Mouse (Mus musculus) liver, adult 2 months (tissue): ENCODE results near the gene Pccb. TPM values are rescaled to one million over a fixed set of nuclear protein-coding genes. Genes with fewer than 3 reads are reported as not detected.

ENCODE experiments used
- DNase-seq: peaks from one replicate; pipeline ENCODE4 v3.0.0-alpha.2; 2011; ENCODE audit warnings: low read depth, low spot score; ENCODE audit errors: extremely low read depth
- H3K27ac ChIP-seq: fragments of 200-500 bp; replicated peaks from 2 replicates; pipeline ENCODE4 v1.5.1; 2012; ENCODE audit warnings: low read depth, mild to moderate bottlenecking, control low read depth, inconsistent platforms, low read length; ENCODE audit not compliant: insufficient read depth
- H3K27me3 ChIP-seq: fragments of 200-500 bp; 2 replicates; pipeline ENCODE4 v1.6.1; 2012; ENCODE audit warnings: mild to moderate bottlenecking, moderate library complexity, low read length, inconsistent platforms; ENCODE audit not compliant: control insufficient read depth, insufficient read depth
- H3K36me3 ChIP-seq: fragments of 200-500 bp; 2 replicates; pipeline ENCODE4 v1.6.1; 2012; ENCODE audit warnings: low read length, inconsistent platforms; ENCODE audit not compliant: control insufficient read depth, insufficient read depth
- H3K4me1 ChIP-seq: fragments of 200-500 bp; 2 replicates; pipeline ENCODE4 v1.6.1; 2011; ENCODE audit warnings: low read length; ENCODE audit not compliant: control insufficient read depth, insufficient read depth
- H3K4me3 ChIP-seq: fragments of 200-500 bp; 2 replicates; pipeline ENCODE4 v1.5.1; 2011; ENCODE audit warnings: low read depth, mild to moderate bottlenecking, control low read depth, low read length, moderate library complexity; ENCODE audit not compliant: insufficient read depth
- H3K79me2 ChIP-seq: fragments of 200-500 bp; 2 replicates; pipeline ENCODE4 v1.6.1; 2012; ENCODE audit warnings: inconsistent platforms, mild to moderate bottlenecking, low read length, moderate library complexity; ENCODE audit not compliant: control insufficient read depth, insufficient read depth
- H3K9ac ChIP-seq: fragments of 200-500 bp; 2 replicates; pipeline ENCODE4 v1.6.1; 2012; ENCODE audit warnings: low read depth, mild to moderate bottlenecking, control low read depth, inconsistent platforms, low read length
- CTCF ChIP-seq: fragments of 200-500 bp; IDR thresholded peaks from 2 replicates; pipeline ENCODE4 v1.5.1; 2011; ENCODE audit warnings: low read depth, low read length, control low read depth
- POLR2A ChIP-seq: fragments of 200-500 bp; IDR thresholded peaks from 2 replicates; pipeline ENCODE4 v1.6.1; 2011; ENCODE audit warnings: low read length, control low read depth; ENCODE audit not compliant: insufficient read depth; ENCODE audit errors: extremely low read depth
- WGBS: fragments of 180-500 bp; shearing (Covaris S2); methylation state at CpG from one replicate; pipeline ENCODE4 v1.1.7; 2018; 5-methylcytosine and 5-hydroxymethylcytosine counted together
- polyA plus RNA-seq: library from polyadenylated mRNA; depleted of rRNA; stranded (reverse); fragments of >200 nt; gene quantifications from 2 replicates; pipeline ENCODE4 v1.2.3, GENCODE M21; 2012
- total RNA-seq: library from RNA; depleted of rRNA; stranded (reverse); fragments of >200 nt; gene quantifications from 2 replicates; pipeline ENCODE4 v1.2.3, GENCODE M21; 2014

Gene Pccb
- total and polyA plus RNA-seq, 2 experiments: 119 to 185 TPM

GRCm38 (mm10) chr9:101042249-101042648, 7.6 kb upstream of the Pccb start:
- no peaks in the 10 kb centered on the region for H3K79me2 ChIP-seq
- 84% methylated on average over 9 of the region's 9 CpGs for WGBS
- DNase-seq: no peak
- no peak overlapping the region for H3K4me3 ChIP-seq
- no peaks in the 10 kb centered on the region for H3K36me3 ChIP-seq
- no peak overlapping the region for H3K9ac ChIP-seq
- TF ChIP-seq CTCF (no peak), POLR2A (no peak)
- no peaks in the 10 kb centered on the region for H3K27me3 ChIP-seq
- peaks cover 7% of the 10 kb centered on the region; the same call in 1 of the 2 replicates for H3K4me1 ChIP-seq
- H3K27ac ChIP-seq: no peak overlapping the region

GRCm38 (mm10) chr9:101041508-101041907, 6.8 kb upstream of the Pccb start:
- no peak for TF ChIP-seq CTCF
- no peak for DNase-seq
- 79% methylated on average over 5 of the region's 5 CpGs for WGBS
- H3K4me3 ChIP-seq: no peak overlapping the region
- no peak overlapping the region for H3K9ac ChIP-seq
- H3K27me3 ChIP-seq: no peaks in the 10 kb centered on the region
- peaks cover 11% of the 10 kb centered on the region; the same call in 1 of the 2 replicates for H3K4me1 ChIP-seq
- H3K79me2 ChIP-seq: no peaks in the 10 kb centered on the region
- no peaks in the 10 kb centered on the region for H3K36me3 ChIP-seq
- no peak overlapping the region for H3K27ac ChIP-seq

GRCm38 (mm10) chr9:101038634-101039033, 3.9 kb upstream of the Pccb start:
- H3K27me3 ChIP-seq: no peaks in the 10 kb centered on the region
- no peak overlapping the region for H3K4me3 ChIP-seq
- H3K79me2 ChIP-seq: no peaks in the 10 kb centered on the region
- no peaks in the 10 kb centered on the region for H3K36me3 ChIP-seq
- no peak for TF ChIP-seq CTCF
- no peak for TF ChIP-seq POLR2A
- H3K4me1 ChIP-seq: peaks cover 14% of the 10 kb centered on the region
- no peak for DNase-seq
- no peak overlapping the region for H3K27ac ChIP-seq
- 88% methylated on average over 5 of the region's 5 CpGs for WGBS
- H3K9ac ChIP-seq: no peak overlapping the region

GRCm38 (mm10) chr9:101037396-101037795, 2.7 kb upstream of the Pccb start:
- Histone ChIP-seq H3K9ac (no peak overlapping the region), H3K27ac (no peak overlapping the region), H3K4me3 (no peak overlapping the region), H3K79me2 (no peaks in the 10 kb centered on the region), H3K27me3 (no peaks in the 10 kb centered on the region), H3K36me3 (no peaks in the 10 kb centered on the region), H3K4me1 (peaks cover 14% of the 10 kb centered on the region)
- no peak for DNase-seq
- TF ChIP-seq POLR2A (no peak), CTCF (no peak)
- 65% methylated on average over 7 of the region's 7 CpGs for WGBS

- no peaks in the 10 kb centered on the region for H3K36me3 ChIP-seq
- H3K27me3 ChIP-seq: no peaks in the 10 kb centered on the region
- peaks cover 14% of the 10 kb centered on the region for H3K4me1 ChIP-seq
- TF ChIP-seq CTCF: no peak
- no peak for TF ChIP-seq POLR2A
- 83% methylated on average over 2 of the region's 2 CpGs for WGBS
- H3K79me2 ChIP-seq: no peaks in the 10 kb centered on the region
- H3K4me3 ChIP-seq: no peak overlapping the region
- peak; percentile 14 for DNase-seq
- peak overlapping the region; percentile 51; the same call in 1 of the 2 replicates for H3K27ac ChIP-seq
- H3K9ac ChIP-seq: no peak overlapping the region
Measured at GRCm38 (mm10) chr9:101036876-101037275, 2.2 kb upstream of the Pccb start.

- TF ChIP-seq CTCF: no peak
- no peak for TF ChIP-seq POLR2A
- Histone ChIP-seq H3K4me3 (0 out of 2 replicates have a peak overlapping the region, but pooled peaks have one; percentile 10), H3K9ac (peak overlapping the region; percentile 12), H3K27me3 (no peaks in the 10 kb centered on the region), H3K36me3 (no peaks in the 10 kb centered on the region), H3K79me2 (no peaks in the 10 kb centered on the region), H3K4me1 (peaks cover 14% of the 10 kb centered on the region), H3K27ac (peak overlapping the region; percentile 91)
- DNase-seq: peak; percentile 86
- WGBS: 24% methylated on average over 14 of the region's 15 CpGs
Measured at GRCm38 (mm10) chr9:101035836-101036596, 1.3 kb upstream of the Pccb start.
